Comparison of ENCODE assay signal across 24 mouse cellular contexts in the genomic region with DNA sequence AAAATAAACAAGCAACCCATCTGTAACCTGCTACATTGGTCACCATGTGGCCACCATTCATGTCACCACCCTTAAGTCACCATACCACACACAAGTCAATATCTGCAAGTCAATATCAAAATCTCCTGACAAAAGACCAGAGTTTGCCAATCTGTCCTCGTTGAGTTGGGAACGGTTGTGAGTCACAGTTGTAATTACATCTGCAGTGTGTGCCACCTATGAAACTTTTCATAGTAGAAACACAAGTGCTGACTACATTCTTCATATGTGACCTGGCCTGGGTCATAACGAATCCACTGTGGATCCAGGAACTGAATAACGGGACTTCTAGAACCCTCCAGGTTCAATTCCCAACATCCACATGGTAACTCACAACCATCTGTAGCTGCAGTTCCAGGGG. TPM values are rescaled to one million over a fixed set of nuclear protein-coding genes. Genes with fewer than 3 reads are reported as not detected.
DNase-seq lines count a peak whose midpoint lies in the region; ATAC-seq and TF ChIP-seq lines count a peak whose summit lies in the region.
"Had no signal": no experiment of that assay in that cellular context is flagged by ENCODE, and none has a peak within 500 bp of the region (broad histone marks: within the 10 kb centered on the region; RNA-seq: fewer than 3 reads in every experiment).

No protein-coding gene starts in this region.

- no peaks in the 10 kb centered on the region for H3K27me3 ChIP-seq in midbrain, embryonic 10.5 days (ENCODE audit: low read depth, poor library complexity, severe bottlenecking)
- no peaks in the 10 kb centered on the region for H3K27me3 ChIP-seq in midbrain, postnatal 0 days (ENCODE audit: insufficient read depth, low read length)
- no peaks in the 10 kb centered on the region for H3K27me3 ChIP-seq in forebrain, embryonic 14.5 days (replicated peaks; ENCODE audit: control insufficient read depth, insufficient read depth, low read length)
- no peaks in the 10 kb centered on the region for H3K27me3 ChIP-seq in midbrain, embryonic 11.5 days (ENCODE audit: control insufficient read depth, insufficient read depth, low read length)
- H3K27me3 ChIP-seq: heart, embryonic 15.5 days; intestine, embryonic 15.5 days; liver, embryonic 12.5 days had no signal

- no peak for DNase-seq in midbrain, embryonic 10.5 days (ENCODE audit: low spot score)
- no peak for DNase-seq in midbrain, postnatal 0 days (ENCODE audit: low spot score)
- no peak for DNase-seq in forebrain, embryonic 14.5 days (ENCODE audit: low spot score)
- peak; percentile 92 for DNase-seq in midbrain, embryonic 11.5 days (ENCODE audit: low spot score, missing footprints)
- no peak for DNase-seq in layer of hippocampus, postnatal 25 days (ENCODE audit: extremely low spot score in 1 of 2, low spot score in 1 of 2)
- DNase-seq in thymus, postnatal 4 days: no peak
- no peak for DNase-seq in retina, postnatal 1 day
- DNase-seq: adrenal gland, adult 2 months; cerebellum, adult 11 months; cerebellum, adult 9-11 months; gastrocnemius, postnatal 25 days; heart, postnatal 4 days; kidney, adult 8-10 months; kidney, postnatal 10 days; lung, adult 18-20 months; lung, postnatal 10 days; right cerebral cortex, postnatal 25 days; thymus, postnatal 14 days had no signal

- TF ChIP-seq CTCF in midbrain, postnatal 0 days (IDR thresholded peaks at IDR 0.05): no peak

- no peak for ATAC-seq in midbrain, postnatal 0 days (ENCODE audit: low FRiP score)
- ATAC-seq in forebrain, embryonic 14.5 days: no peak
- no peak for ATAC-seq in midbrain, embryonic 11.5 days (ENCODE audit: low FRiP score)
- ATAC-seq: intestine, embryonic 15.5 days; liver, embryonic 12.5 days had no signal

- H3K36me3 ChIP-seq in midbrain, embryonic 10.5 days: 0 out of 2 replicates have a peak, but pooled peaks cover 4% of the 10 kb centered on the region
- H3K36me3 ChIP-seq in midbrain, postnatal 0 days (ENCODE audit: insufficient read depth, low read length): no peaks in the 10 kb centered on the region
- H3K36me3 ChIP-seq in forebrain, embryonic 14.5 days (ENCODE audit: control insufficient read depth, insufficient read depth, low read length): no peaks in the 10 kb centered on the region; the same call in 1 of the 2 replicates
- no peaks in the 10 kb centered on the region for H3K36me3 ChIP-seq in midbrain, embryonic 11.5 days (ENCODE audit: control insufficient read depth, insufficient read depth, low read length)
- H3K36me3 ChIP-seq: heart, embryonic 15.5 days; intestine, embryonic 15.5 days; limb, embryonic 13.5 days; liver, embryonic 12.5 days had no signal

- 0 out of 2 replicates have a peak overlapping the region, but pooled peaks have one; percentile 1 for H3K4me3 ChIP-seq in midbrain, embryonic 10.5 days
- H3K4me3 ChIP-seq in midbrain, postnatal 0 days (ENCODE audit: low read depth, low read length): no peak overlapping the region
- H3K4me3 ChIP-seq in forebrain, embryonic 14.5 days (ENCODE audit: low read depth, low read length): no peak overlapping the region
- no peak overlapping the region for H3K4me3 ChIP-seq in midbrain, embryonic 11.5 days (ENCODE audit: low read depth, low read length)
- H3K4me3 ChIP-seq: heart, embryonic 15.5 days; intestine, embryonic 15.5 days; limb, embryonic 13.5 days; liver, embryonic 12.5 days had no signal

- peaks cover 72% of the 10 kb centered on the region for H3K4me1 ChIP-seq in midbrain, embryonic 10.5 days
- peaks cover 3% of the 10 kb centered on the region; the same call in 1 of the 2 replicates for H3K4me1 ChIP-seq in midbrain, postnatal 0 days (ENCODE audit: insufficient read depth, low read length)
- peaks cover 67% of the 10 kb centered on the region for H3K4me1 ChIP-seq in forebrain, embryonic 14.5 days (ENCODE audit: control insufficient read depth, insufficient read depth, low read length)
- H3K4me1 ChIP-seq in midbrain, embryonic 11.5 days (ENCODE audit: control insufficient read depth, insufficient read depth, low read length): peaks cover 56% of the 10 kb centered on the region
- H3K4me1 ChIP-seq: heart, embryonic 15.5 days; intestine, embryonic 15.5 days; limb, embryonic 13.5 days; liver, embryonic 12.5 days had no signal

- no peak overlapping the region for H3K9ac ChIP-seq in midbrain, postnatal 0 days (replicated peaks; ENCODE audit: low read length, poor library complexity, severe bottlenecking)
- no peak overlapping the region for H3K9ac ChIP-seq in forebrain, embryonic 14.5 days (ENCODE audit: low read length)
- no peak overlapping the region; the same call in 1 of the 2 replicates for H3K9ac ChIP-seq in midbrain, embryonic 11.5 days (ENCODE audit: low read length)
- H3K9ac ChIP-seq: heart, embryonic 15.5 days; intestine, embryonic 15.5 days; limb, embryonic 13.5 days; liver, embryonic 12.5 days had no signal

- peak overlapping the region; percentile 84 for H3K27ac ChIP-seq in midbrain, embryonic 10.5 days (replicated peaks)
- no peak overlapping the region for H3K27ac ChIP-seq in midbrain, postnatal 0 days (ENCODE audit: low read depth, low read length)
- peak overlapping the region; percentile 91 for H3K27ac ChIP-seq in forebrain, embryonic 14.5 days (ENCODE audit: low read depth, low read length)
- peak overlapping the region; percentile 78 for H3K27ac ChIP-seq in midbrain, embryonic 11.5 days (ENCODE audit: low read depth, low read length)
- H3K27ac ChIP-seq: heart, embryonic 15.5 days; intestine, embryonic 15.5 days; limb, embryonic 13.5 days; liver, embryonic 12.5 days had no signal

- WGBS in midbrain, embryonic 10.5 days: 72% methylated on average over 4 of the region's 4 CpGs
- WGBS in midbrain, postnatal 0 days: 40% methylated on average over 4 of the region's 4 CpGs
- WGBS in forebrain, embryonic 14.5 days: 23% methylated on average over 4 of the region's 4 CpGs
- WGBS in midbrain, embryonic 11.5 days: 61% methylated on average over 4 of the region's 4 CpGs

- no peak overlapping the region for H3K4me2 ChIP-seq in midbrain, postnatal 0 days (ENCODE audit: low read depth, low read length, poor library complexity, severe bottlenecking)
- peak overlapping the region; percentile 42 for H3K4me2 ChIP-seq in forebrain, embryonic 14.5 days (ENCODE audit: low read length)
- peak overlapping the region; percentile 13; the same call in 1 of the 2 replicates for H3K4me2 ChIP-seq in midbrain, embryonic 11.5 days
- H3K4me2 ChIP-seq: heart, embryonic 15.5 days; intestine, embryonic 15.5 days; limb, embryonic 13.5 days; liver, embryonic 12.5 days had no signal

- no peaks in the 10 kb centered on the region for H3K9me3 ChIP-seq in midbrain, embryonic 10.5 days (replicated peaks)
- H3K9me3 ChIP-seq in midbrain, postnatal 0 days (ENCODE audit: low read length): no peaks in the 10 kb centered on the region
- no peaks in the 10 kb centered on the region for H3K9me3 ChIP-seq in forebrain, embryonic 14.5 days (replicated peaks; ENCODE audit: control insufficient read depth, low read length)
- no peaks in the 10 kb centered on the region for H3K9me3 ChIP-seq in midbrain, embryonic 11.5 days (ENCODE audit: control insufficient read depth, low read length)
- H3K9me3 ChIP-seq: heart, embryonic 15.5 days; intestine, embryonic 15.5 days; limb, embryonic 13.5 days; liver, embryonic 12.5 days had no signal

RNA-seq across cellular contexts. Expression of gene Kcnk10, which starts 14.8 kb away (rescaled TPM):
- polyA plus RNA-seq in midbrain, embryonic 10.5 days (2016; fragmentation: Nextera tagmentation; extraction: Ambion mirVana): 17.7 and 33.2 TPM in 2 replicates
- total RNA-seq in midbrain, postnatal 0 days (2014; rRNA removed): 56.6 and 62.6 TPM in 2 replicates
- 33.0 and 37.4 TPM in 2 replicates for polyA plus RNA-seq in midbrain, postnatal 0 days (2015; fragmentation: Nextera tagmentation; extraction: Ambion mirVana)
- 39.5 and 58.9 TPM in 2 replicates for polyA plus RNA-seq in forebrain, embryonic 14.5 days (2014; fragmentation: Nextera tagmentation; extraction: Ambion mirVana)
- 40.9 and 45.2 TPM in 2 replicates for polyA plus RNA-seq in midbrain, embryonic 11.5 days (2014; fragmentation: Nextera tagmentation; extraction: Ambion mirVana)
- total RNA-seq in layer of hippocampus, postnatal 25 days (2021): 10 to 100 TPM; 15.2 to 18.3 TPM
- total RNA-seq: adrenal gland, adult 2 months; gastrocnemius, postnatal 25 days; heart, postnatal 4 days; MEL had no signal
- polyA plus RNA-seq: adrenal gland, adult 2 months; C2C12; liver, embryonic 12.5 days had no signal
